Mouse (Mus musculus): ENCODE data around the gene Amotl2. TPM values are rescaled to one million over a fixed set of nuclear protein-coding genes. Genes with fewer than 3 reads are reported as not detected.
A peak's percentile ranks its signal among the peaks of the same experiment; 100 is the strongest.
"Not testable (repeated sequence)": the region's sequence is repeated elsewhere in the genome, so short reads cannot be mapped to it uniquely, and the experiment has no call there.

Gene Amotl2
- polyA plus RNA-seq, 1 experiment from 2014 or later, result 4.5 TPM

DNA sequence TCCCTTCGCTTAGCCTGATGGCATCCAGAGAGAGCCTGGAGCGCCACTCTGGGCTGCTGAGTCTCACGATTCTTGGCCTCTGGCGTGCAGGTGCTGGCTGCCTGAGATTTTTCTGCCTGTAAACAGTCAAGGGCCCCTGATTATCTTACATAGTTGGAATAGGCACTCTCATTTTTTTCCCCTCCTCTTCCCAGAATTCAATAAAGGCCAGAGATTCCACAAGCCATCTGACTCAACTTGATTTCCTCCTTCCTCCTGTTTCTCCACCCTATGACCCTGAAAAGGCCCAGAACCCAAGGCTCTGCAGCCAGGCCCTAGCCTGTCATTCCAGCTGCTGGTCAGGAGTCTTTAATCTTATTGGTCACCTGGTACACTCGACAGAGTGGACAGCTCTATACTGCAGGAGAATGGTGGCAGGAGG, 43.1 kb downstream of the Amotl2 start:
- Histone ChIP-seq H3K4me1 (replicated peaks) (no peaks in the 10 kb centered on the region), H3K9ac (no peak overlapping the region), H3K4me2 (no peak overlapping the region), H3K36me3 (no peaks in the 10 kb centered on the region), H3K27ac (0 out of 2 replicates have a peak overlapping the region, but pooled peaks have one; percentile 12), H3K27me3 (no peaks in the 10 kb centered on the region), H3K9me3 (replicated peaks) (no peaks in the 10 kb centered on the region), H3K4me3 (replicated peaks) (no peak overlapping the region)
- 57% methylated on average over 5 of the region's 5 CpGs for WGBS (ENCODE audit: insufficient replicate concordance)
- DNase-seq, result no peak
- ATAC-seq (ENCODE audit: low read depth), result no peak

DNA sequence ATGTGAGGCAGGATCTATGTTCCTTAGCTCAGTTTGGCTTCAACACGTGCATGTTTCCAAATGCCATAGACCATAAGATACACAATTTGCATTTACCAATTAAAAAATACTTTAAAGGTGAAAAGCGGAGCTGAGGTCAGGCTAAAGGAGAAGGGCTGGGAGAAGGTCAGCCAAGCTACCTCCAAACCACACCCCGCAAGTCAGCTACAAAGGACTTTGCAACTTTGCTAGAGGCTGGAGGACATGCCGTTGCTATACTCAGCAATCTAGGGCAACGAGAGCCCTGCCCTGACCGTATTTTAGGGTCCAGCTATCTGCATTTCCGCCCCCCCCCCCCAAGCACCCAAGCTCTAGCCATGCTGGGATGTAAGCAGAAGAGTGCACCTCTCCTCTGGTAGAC, 45.1 kb downstream of the Amotl2 start:
- Histone ChIP-seq H3K4me3 (replicated peaks) (no peak overlapping the region), H3K9ac (no peak overlapping the region), H3K27me3 (no peaks in the 10 kb centered on the region), H3K9me3 (replicated peaks) (no peaks in the 10 kb centered on the region), H3K27ac (no peak overlapping the region), H3K4me1 (replicated peaks) (no peaks in the 10 kb centered on the region), H3K4me2 (no peak overlapping the region), H3K36me3 (no peaks in the 10 kb centered on the region)
- WGBS (ENCODE audit: insufficient replicate concordance), result 61% methylated on average over 7 of the region's 7 CpGs
- no peak for DNase-seq
- ATAC-seq (ENCODE audit: low read depth), result no peak

DNA sequence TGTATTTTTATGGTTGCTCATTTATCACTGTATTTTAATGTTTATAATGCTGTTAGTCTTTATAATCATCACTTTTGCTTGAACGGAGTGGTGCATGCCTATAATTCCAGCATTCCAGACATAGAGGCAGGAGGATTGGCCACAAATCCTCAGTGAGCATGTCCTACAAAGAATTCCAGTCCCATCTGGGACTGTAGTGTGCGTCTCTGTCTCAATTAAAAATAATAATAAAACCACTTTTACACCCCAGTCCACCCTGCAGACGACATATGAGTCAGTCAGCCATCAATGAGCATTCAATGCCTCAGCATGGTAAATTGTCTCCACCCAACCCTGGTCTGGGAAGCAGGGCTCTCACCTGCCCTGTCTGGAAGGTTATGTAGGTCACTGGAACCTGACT, 46.4 kb downstream of the Amotl2 start:
- Histone ChIP-seq H3K9me3 (replicated peaks) (no peaks in the 10 kb centered on the region), H3K4me1 (replicated peaks) (0 out of 2 replicates have a peak, but pooled peaks cover 3% of the 10 kb centered on the region), H3K4me3 (replicated peaks) (no peak overlapping the region), H3K4me2 (no peak overlapping the region), H3K36me3 (no peaks in the 10 kb centered on the region), H3K27me3 (no peaks in the 10 kb centered on the region), H3K27ac (no peak overlapping the region), H3K9ac (no peak overlapping the region)
- ATAC-seq (ENCODE audit: low read depth) (no peak), DNase-seq (no peak)
- 41% methylated on average over 3 of the region's 3 CpGs for WGBS (ENCODE audit: insufficient replicate concordance)

DNA sequence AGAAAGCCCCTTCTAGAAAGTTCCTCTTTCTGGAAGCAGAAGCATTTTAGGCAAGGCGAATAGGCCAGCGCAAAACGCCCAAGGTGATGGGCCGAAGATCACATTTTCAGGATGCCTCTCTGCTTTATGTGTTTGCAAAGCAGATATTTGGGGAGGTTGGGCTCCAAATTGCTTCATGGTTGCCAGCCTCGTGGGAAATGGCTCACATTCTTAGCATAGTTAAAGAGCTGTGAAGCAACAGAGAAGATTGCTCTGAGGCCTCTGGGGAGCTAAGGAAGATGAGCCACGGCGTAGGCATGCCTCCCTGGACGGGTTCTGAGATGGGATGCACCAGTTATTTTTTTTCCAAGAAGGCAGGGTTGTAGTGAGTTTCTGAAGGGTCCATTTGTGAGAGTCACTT, 47.0 kb downstream of the Amotl2 start:
- no peaks in the 10 kb centered on the region for H3K27me3 ChIP-seq
- no peak overlapping the region for H3K9ac ChIP-seq
- H3K4me3 ChIP-seq (replicated peaks), result no peak overlapping the region
- no peak overlapping the region for H3K4me2 ChIP-seq
- 49% methylated on average over 8 of the region's 8 CpGs for WGBS (ENCODE audit: insufficient replicate concordance)
- DNase-seq (no peak), ATAC-seq (ENCODE audit: low read depth) (no peak)
- H3K4me1 ChIP-seq (replicated peaks), result 0 out of 2 replicates have a peak, but pooled peaks cover 3% of the 10 kb centered on the region
- H3K36me3 ChIP-seq, result no peaks in the 10 kb centered on the region
- no peaks in the 10 kb centered on the region for H3K9me3 ChIP-seq (replicated peaks)
- no peak overlapping the region for H3K27ac ChIP-seq

DNA sequence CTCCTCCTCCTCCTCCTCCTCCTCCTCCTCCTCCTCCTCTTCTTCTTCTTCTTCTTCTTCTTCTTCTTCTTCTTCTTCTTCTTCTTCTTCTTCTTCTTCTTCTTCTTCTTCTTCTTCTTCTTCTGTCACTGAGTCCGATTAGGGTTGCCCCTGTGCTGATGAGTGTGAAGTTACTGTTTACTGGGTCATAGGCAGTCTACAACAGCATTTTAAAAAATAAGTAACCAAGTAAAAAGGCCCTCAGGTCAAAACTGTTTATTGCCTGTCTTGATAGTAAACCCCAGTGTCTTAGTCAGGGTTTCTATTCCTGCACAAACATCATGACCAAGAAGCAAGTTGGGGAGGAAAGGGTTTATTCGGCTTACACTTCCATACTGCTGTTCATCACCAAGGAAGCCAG, 48.1 kb downstream of the Amotl2 start:
- not testable (repeated sequence) for H3K4me3 ChIP-seq (replicated peaks); H3K27me3 ChIP-seq; H3K4me2 ChIP-seq; H3K9ac ChIP-seq; H3K36me3 ChIP-seq; H3K9me3 ChIP-seq (replicated peaks); H3K27ac ChIP-seq; H3K4me1 ChIP-seq (replicated peaks); DNase-seq; ATAC-seq (ENCODE audit: low read depth)
- 82% methylated on average over 2 of the region's 2 CpGs for WGBS (ENCODE audit: insufficient replicate concordance)

DNA sequence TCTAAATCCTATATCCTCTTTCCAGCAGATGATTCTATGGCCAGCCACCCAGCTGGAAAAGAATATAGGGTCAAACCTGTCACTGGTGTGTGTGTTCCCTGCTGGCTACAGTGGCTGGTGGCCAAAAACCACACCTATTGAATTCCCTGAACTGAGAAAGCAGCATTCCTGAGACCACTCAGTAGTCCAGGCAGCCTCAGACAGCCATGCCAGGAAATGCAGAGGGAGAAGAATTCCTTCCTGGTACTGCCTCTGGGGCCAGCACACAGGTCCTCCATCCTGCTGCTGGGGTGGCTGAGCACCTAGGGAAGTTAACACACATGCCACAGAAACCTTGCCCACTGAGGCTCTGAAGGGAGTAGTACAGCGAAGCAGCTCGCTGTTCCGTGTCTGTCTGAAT, 50.3 kb downstream of the Amotl2 start:
- no peaks in the 10 kb centered on the region for H3K27me3 ChIP-seq
- peaks cover 17% of the 10 kb centered on the region for H3K4me1 ChIP-seq (replicated peaks)
- H3K27ac ChIP-seq, result no peak overlapping the region
- no peaks in the 10 kb centered on the region for H3K9me3 ChIP-seq (replicated peaks)
- H3K36me3 ChIP-seq, result no peaks in the 10 kb centered on the region
- ATAC-seq (ENCODE audit: low read depth) (no peak), DNase-seq (no peak)
- no peak overlapping the region for H3K9ac ChIP-seq
- no peak overlapping the region for H3K4me3 ChIP-seq (replicated peaks)
- 75% methylated on average over 3 of the region's 3 CpGs for WGBS (ENCODE audit: insufficient replicate concordance)
- no peak overlapping the region for H3K4me2 ChIP-seq

DNA sequence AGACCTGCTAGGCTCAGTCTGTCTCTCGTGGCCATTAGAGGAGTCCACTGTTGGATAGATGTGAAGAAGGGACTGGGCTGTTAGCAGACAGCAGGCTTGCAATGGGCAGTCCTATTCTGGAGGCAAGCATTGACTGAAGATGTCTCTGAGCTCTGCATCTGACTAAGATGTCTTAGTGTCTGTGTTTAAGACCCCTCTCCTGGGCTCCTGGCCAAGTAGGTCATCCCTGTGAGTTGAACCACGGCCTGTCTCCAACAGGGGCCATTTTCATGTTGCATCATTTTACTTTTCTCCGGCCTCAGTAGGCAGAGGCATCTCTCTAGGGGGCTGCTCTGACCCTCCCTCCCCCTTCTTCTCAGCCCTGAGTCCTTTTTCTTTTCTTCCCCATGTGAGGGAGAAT, 52.8 kb downstream of the Amotl2 start:
- DNase-seq, result no peak

DNA sequence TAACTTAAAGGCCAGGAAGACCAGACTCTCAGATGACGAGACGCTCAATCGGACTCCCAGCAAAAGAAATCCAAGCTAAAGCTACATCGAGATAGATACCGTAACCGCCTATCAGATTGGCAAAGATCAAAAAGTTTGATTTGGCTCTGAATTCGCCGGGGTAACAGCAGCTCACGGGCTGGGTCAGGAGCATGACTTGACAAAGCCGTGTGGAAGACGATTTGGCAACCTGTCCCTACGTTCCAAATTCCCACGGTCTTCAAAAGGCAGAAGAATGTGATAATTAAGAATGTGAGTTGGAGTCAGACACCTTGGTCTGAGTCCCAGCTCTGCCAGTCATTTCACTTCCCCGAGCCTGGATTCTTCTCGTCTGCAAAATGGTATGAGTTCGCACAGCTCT, 53.7 kb downstream of the Amotl2 start:
- no peaks in the 10 kb centered on the region for H3K27me3 ChIP-seq

More for the DNA sequence above, 52.8 kb downstream of the Amotl2 start:
- no peaks in the 10 kb centered on the region for H3K36me3 ChIP-seq
- no peaks in the 10 kb centered on the region for H3K9me3 ChIP-seq (replicated peaks)
- no peak overlapping the region for H3K27ac ChIP-seq
- ATAC-seq (ENCODE audit: low read depth), result no peak
- no peak overlapping the region for H3K4me3 ChIP-seq (replicated peaks)
- WGBS (ENCODE audit: insufficient replicate concordance), result 58% methylated on average over 3 of the region's 3 CpGs
- no peak overlapping the region for H3K4me2 ChIP-seq
- no peaks in the 10 kb centered on the region for H3K27me3 ChIP-seq
- H3K4me1 ChIP-seq (replicated peaks), result peaks cover 17% of the 10 kb centered on the region
- no peak overlapping the region for H3K9ac ChIP-seq

DNA sequence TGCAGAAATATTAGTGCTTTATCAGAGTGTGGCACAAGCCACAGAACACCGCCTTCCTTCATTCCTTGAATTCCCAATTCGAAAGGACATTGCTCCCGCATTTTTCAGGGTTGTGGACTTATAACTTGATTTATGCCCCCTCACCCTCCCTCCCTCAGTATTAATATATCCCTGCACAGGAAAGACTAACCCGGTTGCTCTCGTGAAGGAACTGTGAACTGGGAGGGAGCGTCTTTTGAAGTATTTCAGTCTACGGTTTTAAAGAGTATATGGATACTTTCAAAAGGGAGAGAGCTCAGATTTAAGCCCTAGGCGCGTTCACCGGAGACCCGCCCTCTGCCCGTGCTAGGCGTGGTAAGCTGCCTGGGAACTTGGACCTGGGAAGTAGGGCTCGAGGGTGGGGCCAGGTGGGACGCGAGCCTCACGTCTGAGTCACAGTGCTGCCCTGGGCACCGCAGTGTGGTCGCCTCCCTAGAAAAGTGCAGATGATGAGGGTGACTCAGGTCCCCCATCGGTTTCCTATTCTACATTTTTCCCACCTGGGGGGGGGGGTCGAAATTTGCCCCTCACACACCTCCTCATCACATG, 54.9 kb downstream of the Amotl2 start:
- Histone ChIP-seq H3K27ac (no peak overlapping the region), H3K36me3 (no peaks in the 10 kb centered on the region), H3K4me1 (replicated peaks) (peaks cover 17% of the 10 kb centered on the region), H3K4me2 (no peak overlapping the region), H3K9me3 (replicated peaks) (no peaks in the 10 kb centered on the region), H3K9ac (no peak overlapping the region), H3K27me3 (no peaks in the 10 kb centered on the region), H3K4me3 (replicated peaks) (no peak overlapping the region)
- WGBS (ENCODE audit: insufficient replicate concordance), result 43% methylated on average over 20 of the region's 21 CpGs
- DNase-seq (no peak), ATAC-seq (ENCODE audit: low read depth) (no peak)

More for the DNA sequence above, 53.7 kb downstream of the Amotl2 start:
- no peaks in the 10 kb centered on the region for H3K36me3 ChIP-seq
- H3K9me3 ChIP-seq (replicated peaks), result no peaks in the 10 kb centered on the region
- no peak overlapping the region for H3K4me2 ChIP-seq
- DNase-seq (no peak), ATAC-seq (ENCODE audit: low read depth) (no peak)
- H3K4me1 ChIP-seq (replicated peaks), result peaks cover 17% of the 10 kb centered on the region
- H3K9ac ChIP-seq, result no peak overlapping the region
- H3K4me3 ChIP-seq (replicated peaks), result no peak overlapping the region
- WGBS (ENCODE audit: insufficient replicate concordance), result 78% methylated on average over 16 of the region's 16 CpGs
- H3K27ac ChIP-seq, result no peak overlapping the region

DNA sequence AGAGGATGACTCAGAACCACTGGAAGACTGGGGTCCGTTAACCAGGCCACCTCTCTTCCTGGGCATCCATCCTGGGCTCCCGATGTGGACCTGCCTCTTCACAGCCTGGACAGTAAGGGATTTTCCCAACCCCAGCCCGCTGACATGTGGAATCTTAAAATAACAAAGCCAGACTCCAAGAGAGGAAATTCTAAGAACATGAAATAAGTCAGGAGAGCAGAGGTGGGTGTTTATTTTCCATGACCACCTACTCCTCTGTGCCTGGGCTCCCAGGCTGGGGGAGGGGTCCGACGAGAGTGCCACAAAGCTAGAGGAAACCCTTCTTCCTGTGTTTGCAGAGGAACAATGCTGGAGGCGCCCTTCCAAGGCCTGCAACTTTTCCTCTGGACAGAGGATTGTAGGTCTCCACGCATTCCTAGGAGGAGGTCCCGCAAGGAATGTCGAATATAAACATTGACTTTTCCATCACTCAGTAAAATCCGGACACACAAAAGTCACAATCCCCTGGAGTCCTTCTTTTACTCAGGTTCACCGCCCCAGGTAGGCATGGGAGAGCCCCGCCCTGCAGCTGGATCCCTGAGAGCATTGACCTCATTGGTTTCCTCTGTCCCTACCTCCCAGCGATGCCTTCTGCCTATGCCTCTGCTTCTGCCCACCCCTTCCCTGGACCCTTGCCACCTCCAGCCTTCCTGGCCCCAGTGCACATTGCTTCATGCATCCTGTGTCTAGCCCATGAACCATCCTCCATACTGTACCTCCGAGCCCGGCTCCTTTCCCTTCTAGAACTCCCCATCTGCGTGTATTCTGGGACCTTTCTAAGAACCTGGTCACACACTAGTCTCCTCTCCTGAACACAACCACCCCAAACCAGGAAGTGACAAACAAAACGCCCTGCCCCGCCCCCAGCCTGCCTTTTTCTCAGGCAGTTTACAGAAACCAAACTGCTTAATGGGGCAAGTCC, 61.4 kb downstream of the Amotl2 start:
- Histone ChIP-seq H3K4me1 (replicated peaks) (peaks cover 13% of the 10 kb centered on the region), H3K27ac (peak overlapping the region; percentile 36), H3K4me3 (replicated peaks) (no peak overlapping the region), H3K27me3 (peaks cover 6% of the 10 kb centered on the region), H3K9me3 (replicated peaks) (no peaks in the 10 kb centered on the region), H3K9ac (no peak overlapping the region), H3K36me3 (no peaks in the 10 kb centered on the region), H3K4me2 (no peak overlapping the region)
- DNase-seq (no peak), ATAC-seq (ENCODE audit: low read depth) (no peak)
- 20% methylated on average over 18 of the region's 18 CpGs for WGBS (ENCODE audit: insufficient replicate concordance)

DNA sequence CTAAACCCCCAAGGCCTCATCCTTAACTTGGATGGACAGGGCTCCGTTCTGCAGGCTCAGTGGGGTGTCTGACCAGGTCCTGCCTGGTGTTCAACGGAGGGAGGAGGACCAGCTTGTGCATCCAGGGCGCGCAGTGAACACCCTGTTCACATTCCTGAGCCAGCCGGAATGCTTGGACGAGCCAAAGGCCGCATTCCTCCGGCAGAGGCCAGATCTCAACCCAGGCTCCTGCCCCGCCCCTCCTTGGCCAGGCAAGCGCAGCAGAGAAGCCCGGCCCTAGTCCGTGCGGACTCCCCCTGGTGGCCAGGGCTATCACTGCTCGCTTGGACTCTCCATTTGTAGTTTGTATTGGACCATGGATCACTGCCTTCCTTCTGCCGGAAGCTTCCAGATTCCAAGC, 63.0 kb downstream of the Amotl2 start:
- DNase-seq (peak; percentile 53), ATAC-seq (ENCODE audit: low read depth) (peak; percentile 72)
- no peak overlapping the region for H3K4me3 ChIP-seq (replicated peaks)
- H3K9ac ChIP-seq, result no peak overlapping the region
- no peak overlapping the region for H3K4me2 ChIP-seq
- peaks cover 14% of the 10 kb centered on the region for H3K27me3 ChIP-seq
- peaks cover 13% of the 10 kb centered on the region for H3K4me1 ChIP-seq (replicated peaks)
- no peaks in the 10 kb centered on the region for H3K36me3 ChIP-seq
- H3K9me3 ChIP-seq (replicated peaks), result no peaks in the 10 kb centered on the region
- 9% methylated on average over 15 of the region's 15 CpGs for WGBS (ENCODE audit: insufficient replicate concordance)
- peak overlapping the region; percentile 29; the same call in 1 of the 2 replicates for H3K27ac ChIP-seq

All from liver, embryonic 13.5 days (tissue).